Mouse (Mus musculus) heart, postnatal 0 days (tissue): ENCODE measurements at regions not wholly inside any gene's neighbourhood (a gene's known extent, or its start where the extent isn't known, plus 50 kb on each side); places are given as distances from the start of the nearest gene placed in this dataset.

Experiments
- CTCF ChIP-seq: IDR thresholded peaks from 2 replicates; pipeline ENCODE4 v1.5.1; 2016; ENCODE audit warnings: antibody characterized with exemption, control low read depth, low read depth
- EP300 ChIP-seq: IDR thresholded peaks from 2 replicates; pipeline ENCODE4 v1.6.1; 2016; ENCODE audit warnings: antibody characterized with exemption, low read depth

DNA sequence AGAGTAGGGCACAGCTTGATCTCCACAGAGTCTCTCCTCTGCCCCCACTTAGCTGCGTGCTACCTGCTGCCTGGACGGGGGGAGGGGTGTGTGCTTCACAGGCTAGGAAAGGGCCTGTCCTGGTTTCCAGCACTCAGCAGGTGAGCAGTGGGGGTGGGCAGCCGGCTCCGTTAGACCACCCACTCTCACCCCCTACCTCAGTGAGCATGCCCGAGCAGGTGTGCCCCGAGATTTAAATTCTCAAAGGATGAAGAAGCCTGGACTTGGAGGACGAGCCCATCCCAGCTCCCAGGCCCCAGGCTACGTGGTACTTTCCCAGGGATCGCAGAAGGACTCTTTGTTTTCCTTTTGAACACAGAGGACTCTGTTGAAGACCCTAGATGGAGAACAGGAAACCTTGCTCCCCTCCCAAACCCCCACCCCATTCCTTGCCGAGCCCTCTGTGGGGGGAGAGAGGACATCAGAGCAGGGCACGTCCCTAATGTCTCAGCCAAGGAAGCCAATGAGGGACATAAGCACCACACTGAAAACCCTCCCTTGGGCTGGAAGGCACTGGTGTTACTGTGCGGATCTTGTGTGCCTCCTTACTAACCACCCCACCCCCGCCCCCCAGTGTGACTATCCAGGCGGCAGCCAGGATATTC, 161.5 kb downstream of the Rpl14 start:
- TF ChIP-seq CTCF = no peak
- no peak for TF ChIP-seq EP300
